Mouse (Mus musculus) neural tube, embryonic 14.5 days (tissue): ENCODE data around the gene Rcc1. TPM values are rescaled to one million over a fixed set of nuclear protein-coding genes. Genes with fewer than 3 reads are reported as not detected.
A peak's percentile ranks its signal among the peaks of the same experiment; 100 is the strongest.

Experiments used
- ATAC-seq: fragments of 200-750 bp; cut with Nextera tagmentation; 2 replicates; pipeline ENCODE4 v1.8.0; 2017; ENCODE audit warnings: low read depth, mild to moderate bottlenecking, moderate TSS enrichment, moderate library complexity
- H3K27ac ChIP-seq: fragments of 300-500 bp; sonication (generic); 2 replicates; pipeline ENCODE4 v1.5.1; 2014; ENCODE audit warnings: low read depth, mild to moderate bottlenecking, control low read depth, low read length, moderate library complexity, mixed read lengths
- H3K27me3 ChIP-seq: fragments of 300-500 bp; sonication (generic); 2 replicates; pipeline ENCODE4 v1.6.1; 2014; ENCODE audit warnings: low read length; ENCODE audit not compliant: control insufficient read depth, insufficient read depth
- H3K36me3 ChIP-seq: fragments of 300-500 bp; sonication (generic); 2 replicates; pipeline ENCODE4 v1.6.1; 2014; ENCODE audit warnings: low read length, mixed read lengths; ENCODE audit not compliant: control insufficient read depth, insufficient read depth
- H3K4me1 ChIP-seq: fragments of 300-500 bp; sonication (generic); 2 replicates; pipeline ENCODE4 v1.6.1; 2014; ENCODE audit warnings: low read length; ENCODE audit not compliant: control insufficient read depth, insufficient read depth
- H3K4me2 ChIP-seq: fragments of 300-500 bp; sonication (generic); 2 replicates; pipeline ENCODE4 v1.6.1; 2014; ENCODE audit warnings: mild to moderate bottlenecking, low read depth, low read length, control low read depth
- H3K4me3 ChIP-seq: fragments of 300-500 bp; sonication (generic); 2 replicates; pipeline ENCODE4 v1.5.1; 2014; ENCODE audit warnings: low read depth, low read length, control low read depth, mixed read lengths
- H3K9ac ChIP-seq: fragments of 300-500 bp; sonication (generic); replicated peaks from 2 replicates; pipeline ENCODE4 v1.6.1; 2014; ENCODE audit warnings: low read depth, mild to moderate bottlenecking, control low read depth, low read length, mixed read lengths
- H3K9me3 ChIP-seq: fragments of 300-500 bp; sonication (generic); 2 replicates; pipeline ENCODE4 v1.6.1; 2016; ENCODE audit warnings: low read length; ENCODE audit not compliant: control insufficient read depth
- WGBS: fragments of 180-500 bp; shearing (Covaris S2); extraction: QIAGEN DNeasy Blood & Tissue Kit; methylation state at CpG from one replicate; pipeline ENCODE4 v1.1.7; 2014; 5-methylcytosine and 5-hydroxymethylcytosine counted together
- polyA plus RNA-seq: library from polyadenylated mRNA; unstranded; fragments of >200 nt; fragmentation: Nextera tagmentation; extraction: Ambion mirVana; gene quantifications from 2 replicates; pipeline ENCODE4 v1.2.1, GENCODE M21; 2014

Rcc1 gene
- polyA plus RNA-seq, 1 experiment from 2014 or later: 14.0 TPM

DNA sequence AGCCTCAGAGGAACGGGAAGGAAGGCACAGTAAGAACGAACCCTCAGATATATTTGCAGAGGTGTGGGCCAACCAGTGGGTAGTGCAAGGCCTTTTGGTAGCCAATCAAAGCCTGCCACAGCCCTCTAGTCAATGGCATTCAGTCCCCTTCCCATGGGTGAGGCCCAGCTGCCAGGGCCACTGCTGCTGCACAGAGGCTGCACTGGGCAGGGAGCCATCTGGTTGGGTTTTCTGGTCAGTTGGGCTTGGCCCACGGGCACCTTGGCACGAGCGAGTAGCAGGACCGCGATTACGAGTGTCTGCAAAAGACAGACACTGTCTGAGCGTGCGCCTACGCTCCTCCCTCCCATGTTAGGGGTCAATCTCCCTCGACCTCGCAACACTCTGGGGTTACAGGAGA is 14.5 kb downstream of the Rcc1 start:
- Histone ChIP-seq H3K36me3 (peaks cover 9% of the 10 kb centered on the region), H3K9me3 (no peaks in the 10 kb centered on the region), H3K27ac (no peak overlapping the region), H3K4me1 (peaks cover 3% of the 10 kb centered on the region; the same call in 1 of the 2 replicates), H3K4me3 (no peak overlapping the region), H3K27me3 (no peaks in the 10 kb centered on the region), H3K4me2 (no peak overlapping the region), H3K9ac (no peak overlapping the region)
- ATAC-seq: no peak
- WGBS: 94% methylated on average over 13 of the region's 13 CpGs

DNA sequence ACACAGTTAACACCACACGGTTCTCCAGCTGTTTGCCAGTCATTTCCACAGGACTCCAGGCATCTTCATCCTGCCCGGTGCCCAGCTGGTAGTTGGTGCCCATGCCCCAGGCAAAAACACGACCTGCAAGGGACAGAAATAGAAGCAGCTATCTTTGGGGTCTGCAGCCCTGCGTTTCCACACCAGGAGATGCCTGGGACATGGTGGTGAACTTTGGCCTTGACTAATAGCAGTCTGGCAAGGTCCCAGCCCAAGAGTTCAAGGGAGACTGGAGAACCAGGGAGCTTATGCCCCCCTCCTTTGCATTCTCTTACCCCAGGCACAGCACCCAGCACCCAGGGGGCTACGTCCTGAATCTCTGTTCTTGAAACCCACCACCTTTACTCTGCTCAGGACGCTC is 20.5 kb downstream of the Rcc1 start:
- Histone ChIP-seq H3K9ac (no peak overlapping the region), H3K4me2 (no peak overlapping the region), H3K27ac (no peak overlapping the region), H3K27me3 (no peaks in the 10 kb centered on the region), H3K36me3 (peaks cover 12% of the 10 kb centered on the region), H3K9me3 (no peaks in the 10 kb centered on the region), H3K4me3 (no peak overlapping the region), H3K4me1 (peaks cover 10% of the 10 kb centered on the region)
- WGBS: 93% methylated on average over 6 of the region's 6 CpGs
- ATAC-seq: no peak

DNA sequence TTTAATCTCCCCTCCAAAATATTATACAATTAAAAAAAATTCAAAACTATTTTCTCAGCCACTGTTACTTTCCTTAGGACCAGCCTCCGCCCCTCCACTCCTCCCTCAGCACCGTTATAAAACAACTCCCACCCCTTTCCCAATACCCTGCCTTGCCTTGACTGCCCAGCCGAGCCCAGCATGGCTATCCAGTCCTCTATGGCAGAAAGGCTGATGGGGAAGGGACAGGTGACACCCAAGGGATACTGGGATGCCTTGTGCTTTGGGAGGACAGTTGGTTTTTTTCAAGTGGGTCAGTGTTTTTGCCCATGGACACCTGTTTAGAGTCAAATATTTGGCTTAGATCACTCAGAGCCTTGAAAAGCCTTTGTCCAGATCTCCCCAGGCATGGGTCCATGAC is 21.4 kb downstream of the Rcc1 start:
- Histone ChIP-seq H3K9me3 (no peaks in the 10 kb centered on the region), H3K4me3 (no peak overlapping the region), H3K9ac (no peak overlapping the region), H3K4me2 (no peak overlapping the region), H3K27me3 (no peaks in the 10 kb centered on the region), H3K4me1 (peaks cover 10% of the 10 kb centered on the region), H3K36me3 (peaks cover 12% of the 10 kb centered on the region), H3K27ac (no peak overlapping the region)
- WGBS: 65% methylated on average over 3 of the region's 3 CpGs
- ATAC-seq: no peak

DNA sequence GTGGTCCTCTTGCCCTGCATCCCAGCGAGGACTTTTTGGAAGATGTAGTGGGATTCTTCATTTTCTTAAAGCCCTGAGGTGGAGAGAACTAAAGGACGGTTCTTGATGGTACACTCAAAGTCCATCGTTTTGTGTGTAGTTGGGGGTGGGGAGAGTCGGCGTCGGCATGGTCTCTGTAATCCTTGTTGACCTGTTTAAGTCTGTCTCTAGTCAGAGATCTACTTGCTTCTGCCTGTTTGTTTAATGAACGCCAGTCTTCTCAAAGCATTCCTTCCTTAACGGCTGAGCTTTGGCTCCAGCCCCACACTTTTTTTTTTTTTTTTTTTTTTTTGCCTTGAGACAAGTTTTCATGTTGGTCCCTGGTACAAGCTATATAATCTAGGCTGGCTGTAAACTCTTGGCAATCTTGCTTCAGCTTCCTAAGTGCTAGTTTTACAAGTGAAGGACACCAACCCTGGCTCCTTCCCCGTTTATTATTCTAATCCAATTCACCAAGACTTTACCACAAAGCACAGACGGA is 23.5 kb downstream of the Rcc1 start:
- Histone ChIP-seq H3K27ac (peak overlapping the region; percentile 85; the same call in 1 of the 2 replicates), H3K9me3 (no peaks in the 10 kb centered on the region), H3K36me3 (peaks cover 12% of the 10 kb centered on the region), H3K27me3 (no peaks in the 10 kb centered on the region), H3K4me1 (peaks cover 10% of the 10 kb centered on the region), H3K9ac (peak overlapping the region; percentile 93), H3K4me2 (peak overlapping the region; percentile 59), H3K4me3 (peak overlapping the region; percentile 81)
- WGBS: 9% methylated on average over 10 of the region's 10 CpGs
- ATAC-seq: 0 out of 2 replicates have a peak, but pooled peaks have one; percentile 7

DNA sequence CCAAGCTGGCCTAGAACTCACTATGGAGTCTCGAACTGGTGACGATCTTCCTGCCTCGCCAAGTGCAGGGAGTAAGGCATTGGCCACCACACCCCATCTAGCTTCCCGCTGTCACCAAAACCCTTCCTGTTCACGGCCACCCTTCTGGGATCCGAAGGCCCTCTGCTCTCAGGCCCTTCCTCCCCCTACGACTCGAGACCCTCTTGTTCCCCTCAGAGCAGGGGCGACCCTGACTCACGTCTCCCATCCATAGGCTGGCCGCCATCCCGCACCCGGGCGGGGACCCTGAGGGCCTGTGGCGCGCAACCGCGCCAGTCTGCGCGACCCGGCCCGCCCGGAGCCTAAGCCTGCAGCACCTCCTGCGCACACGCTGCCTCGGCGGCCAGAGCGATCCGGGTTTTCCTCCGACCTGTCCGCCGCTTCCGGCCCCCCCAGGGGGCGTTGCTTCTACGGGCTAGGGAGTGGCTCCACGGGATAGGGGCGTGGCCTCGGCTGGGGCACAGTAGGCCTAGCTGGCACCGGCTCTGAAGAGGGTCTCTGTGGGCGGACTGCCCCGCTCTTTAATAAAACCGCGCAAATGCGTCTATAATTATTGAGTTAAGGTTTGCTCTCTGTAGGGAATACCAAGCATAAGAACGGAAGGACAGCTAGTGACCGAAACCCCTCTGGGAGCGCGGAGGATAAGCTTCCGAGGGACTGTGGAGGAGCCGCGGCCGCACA is 24.1 kb downstream of the Rcc1 start, which contains the start of gene Trnau1ap:
Trnau1ap (minus strand) TSS at position 424 of the 720 bp plus-strand sequence.
- no peaks in the 10 kb centered on the region for H3K9me3 ChIP-seq
- peak within 1 kb of the TSS; percentile 81 for H3K4me3 ChIP-seq
- peak within 1 kb of the TSS; percentile 59 for H3K4me2 ChIP-seq
- no peaks in the 10 kb centered on the region for H3K27me3 ChIP-seq
- peaks cover 10% of the 10 kb centered on the region for H3K4me1 ChIP-seq
- H3K9ac ChIP-seq: peak within 1 kb of the TSS; percentile 93
- H3K36me3 ChIP-seq: peaks cover 6% of the 10 kb centered on the region
- ATAC-seq: peak; percentile 97
- WGBS: under 1% methylated on average over 51 of the region's 52 CpGs
- H3K27ac ChIP-seq: peak within 1 kb of the TSS; percentile 85

DNA sequence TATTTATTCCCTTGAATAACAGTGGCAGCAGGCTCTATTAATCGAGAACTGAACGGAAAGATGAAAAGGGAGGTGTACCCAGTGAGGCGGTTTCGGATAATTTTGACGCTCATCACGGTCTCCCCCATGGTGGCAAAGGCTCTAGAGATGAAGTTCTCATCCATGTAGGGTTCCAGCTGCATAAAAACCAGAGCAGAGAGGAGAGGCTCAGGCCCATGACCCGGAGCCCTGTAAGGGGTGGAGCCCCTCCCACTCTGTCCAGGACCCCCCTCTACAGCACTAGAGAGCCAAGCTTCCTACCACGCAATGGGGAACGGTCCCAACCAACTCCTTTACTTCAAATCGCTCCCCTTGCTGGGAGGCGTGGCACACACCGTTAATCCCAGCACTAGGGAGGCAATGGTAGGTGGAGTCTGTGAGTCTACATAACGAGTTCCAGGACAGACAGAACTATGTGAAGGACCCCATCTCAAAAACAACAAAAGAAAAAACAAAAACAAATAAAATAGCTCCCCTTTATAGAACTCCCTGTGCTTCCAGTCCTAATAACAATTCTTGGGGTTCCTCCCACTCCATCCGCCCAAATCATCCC is 24.9 kb downstream of the Rcc1 start:
- no peak for ATAC-seq
- H3K27ac ChIP-seq: no peak overlapping the region
- peak overlapping the region; percentile 59 for H3K4me2 ChIP-seq
- H3K9me3 ChIP-seq: no peaks in the 10 kb centered on the region
- H3K27me3 ChIP-seq: no peaks in the 10 kb centered on the region
- peaks cover 10% of the 10 kb centered on the region for H3K4me1 ChIP-seq
- peak overlapping the region; percentile 93 for H3K9ac ChIP-seq
- peaks cover 5% of the 10 kb centered on the region for H3K36me3 ChIP-seq
- WGBS: 52% methylated on average over 14 of the region's 14 CpGs
- H3K4me3 ChIP-seq: peak overlapping the region; percentile 81

DNA sequence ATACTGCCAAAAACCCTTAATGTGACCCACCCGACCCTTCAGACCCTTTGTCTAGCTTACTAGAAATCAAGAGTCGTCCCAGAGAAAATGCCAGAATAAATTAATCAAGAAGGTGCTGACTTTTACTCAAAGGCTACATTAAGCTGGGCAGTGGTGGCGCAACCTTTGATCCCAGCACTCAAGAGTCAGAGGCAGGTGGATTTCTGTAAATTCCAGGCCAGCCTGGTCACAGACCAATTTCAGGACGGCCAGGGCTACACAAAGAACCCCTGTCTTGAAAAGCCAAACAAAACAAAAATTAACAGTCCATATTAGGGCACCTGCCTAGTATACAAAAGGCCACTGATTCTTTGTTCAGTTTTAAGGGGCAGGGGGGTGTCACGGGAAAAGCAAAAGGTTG is 26.9 kb downstream of the Rcc1 start:
- no peak for ATAC-seq
- H3K9me3 ChIP-seq: no peaks in the 10 kb centered on the region
- WGBS: 77% methylated on average over 5 of the region's 5 CpGs
- H3K27ac ChIP-seq: no peak overlapping the region
- H3K4me1 ChIP-seq: peaks cover 10% of the 10 kb centered on the region
- no peak overlapping the region for H3K4me2 ChIP-seq
- H3K36me3 ChIP-seq: peaks cover 17% of the 10 kb centered on the region
- no peak overlapping the region for H3K4me3 ChIP-seq
- no peak overlapping the region for H3K9ac ChIP-seq
- H3K27me3 ChIP-seq: no peaks in the 10 kb centered on the region

DNA sequence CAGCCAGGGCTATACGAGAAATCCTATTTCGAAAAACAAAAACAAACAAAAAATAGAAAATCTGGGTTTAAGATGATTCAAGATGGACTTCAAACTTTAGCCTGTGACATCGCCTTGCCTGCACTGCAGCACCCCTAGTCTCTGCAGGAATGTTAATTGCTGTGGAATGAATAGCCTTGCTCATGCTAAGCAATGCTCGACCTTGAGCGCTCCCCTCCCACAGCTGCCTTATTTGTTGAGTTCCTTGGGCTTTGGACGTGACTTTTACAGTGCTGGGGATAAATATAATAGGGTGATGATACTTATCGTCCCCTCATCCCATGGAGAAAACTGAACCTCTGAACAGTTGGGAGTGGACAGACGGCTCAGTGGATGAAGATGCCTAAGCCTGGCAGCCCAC is 37.7 kb downstream of the Rcc1 start:
- Histone ChIP-seq H3K9me3 (no peaks in the 10 kb centered on the region), H3K27me3 (no peaks in the 10 kb centered on the region), H3K36me3 (peaks cover 53% of the 10 kb centered on the region; the same call in 1 of the 2 replicates), H3K9ac (no peak overlapping the region), H3K4me3 (no peak overlapping the region), H3K4me2 (no peak overlapping the region), H3K27ac (no peak overlapping the region), H3K4me1 (no peaks in the 10 kb centered on the region; the same call in 1 of the 2 replicates)
- 85% methylated on average over 8 of the region's 8 CpGs for WGBS
- no peak for ATAC-seq

DNA sequence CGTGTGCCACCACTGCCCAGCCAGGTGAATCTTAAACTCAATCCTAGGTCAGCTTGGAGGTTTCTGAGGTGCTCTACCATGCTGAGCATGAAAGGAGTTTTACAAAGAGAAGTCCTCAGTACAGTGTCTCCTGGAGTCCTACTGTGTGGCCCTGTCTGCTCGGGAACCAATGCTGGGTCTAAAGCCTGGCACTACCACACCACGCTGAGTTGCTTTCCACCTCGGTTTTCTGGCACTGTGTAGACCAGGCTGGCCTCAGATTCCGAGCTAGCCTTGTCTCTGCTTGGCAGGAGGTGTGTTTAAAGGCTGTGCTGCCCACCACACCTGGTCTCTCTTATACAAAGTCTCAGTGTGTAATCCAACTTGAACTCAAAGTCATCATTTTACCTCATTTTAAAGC is 40.8 kb downstream of the Rcc1 start:
- no peak for ATAC-seq
- Histone ChIP-seq H3K4me3 (no peak overlapping the region), H3K27me3 (no peaks in the 10 kb centered on the region), H3K9me3 (no peaks in the 10 kb centered on the region), H3K27ac (no peak overlapping the region), H3K9ac (no peak overlapping the region), H3K4me2 (no peak overlapping the region), H3K36me3 (peaks cover 50% of the 10 kb centered on the region; the same call in 1 of the 2 replicates), H3K4me1 (peaks cover 9% of the 10 kb centered on the region)
- 89% methylated on average over 5 of the region's 5 CpGs for WGBS
